Mouse (Mus musculus) olfactory bulb, adult 2 months (tissue): ENCODE data around the gene Plin2.

Experiments
- CTCF ChIP-seq: fragments of 200-500 bp; IDR thresholded peaks from 2 replicates; pipeline ENCODE4 v1.5.1; 2012; ENCODE audit warnings: low read depth, mild to moderate bottlenecking, low read length, moderate library complexity; ENCODE audit not compliant: insufficient read depth
- POLR2A ChIP-seq: fragments of 200-500 bp; IDR thresholded peaks from 2 replicates; pipeline ENCODE4 v1.6.1; 2012; ENCODE audit warnings: mild to moderate bottlenecking, low read depth, low read length, moderate library complexity; ENCODE audit not compliant: insufficient read depth

DNA sequence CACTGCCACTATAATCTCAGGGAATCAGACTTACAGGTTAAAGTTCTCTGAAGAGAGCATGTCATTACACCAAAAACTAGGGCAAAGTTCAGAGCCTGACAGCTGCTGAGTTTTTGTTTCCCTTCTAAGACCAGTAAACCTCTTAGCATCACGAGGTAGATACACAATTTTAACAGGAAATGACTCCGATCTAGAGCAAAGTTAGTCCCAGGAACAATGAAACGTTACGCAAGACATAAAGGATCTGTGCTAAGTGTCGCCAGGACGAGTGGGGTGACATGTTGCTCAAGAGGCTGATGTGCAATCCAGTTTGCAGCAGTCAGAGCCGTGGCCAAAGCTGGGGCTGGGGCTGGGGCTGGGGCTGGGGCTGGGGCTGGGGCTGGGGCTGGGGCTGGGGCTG is 20.3 kb upstream of the Plin2 start:
- TF ChIP-seq CTCF (no peak), POLR2A (no peak)
